Mouse (Mus musculus) layer of hippocampus, adult 8-10 months (tissue): ENCODE measurements at regions not wholly inside any gene's neighbourhood (a gene's known extent, or its start where the extent isn't known, plus 50 kb on each side); places are given as distances from the start of the nearest gene placed in this dataset.
A peak's percentile ranks its signal among the peaks of the same experiment; 100 is the strongest.

Experiments
- DNase-seq, 2 experiments: peaks; one replicate each; pipeline ENCODE4 v3.0.0; 2022; ENCODE audit warnings: low spot score in 2 of 2

- DNase-seq, result no peak
Measured at GRCm38 (mm10) chr9:120628794-120629560, 57.7 kb downstream of the Rpl14 start.

GRCm38 (mm10) chr9:120629609-120630008, 58.4 kb downstream of the Rpl14 start:
- no peak for DNase-seq

- DNase-seq, result no peak
Measured at GRCm38 (mm10) chr9:120632821-120633220, 61.6 kb downstream of the Rpl14 start.

GRCm38 (mm10) chr9:120642656-120643055, 71.4 kb downstream of the Rpl14 start:
- peak; percentile 29 to 54 for DNase-seq

GRCm38 (mm10) chr9:120643371-120643770, 72.1 kb downstream of the Rpl14 start:
- peak; percentile 67 to 78 for DNase-seq

GRCm38 (mm10) chr9:120645776-120646175, 74.5 kb downstream of the Rpl14 start:
- no peak for DNase-seq

GRCm38 (mm10) chr9:120646806-120647667, 75.8 kb downstream of the Rpl14 start:
- peak in 1 of 2 experiments; percentile 23 for DNase-seq

GRCm38 (mm10) chr9:120647668-120647955, 76.4 kb downstream of the Rpl14 start:
- DNase-seq, result no peak

- DNase-seq, result no peak
Measured at GRCm38 (mm10) chr9:120652733-120653132, 81.5 kb downstream of the Rpl14 start.

- DNase-seq, result no peak
Measured at GRCm38 (mm10) chr9:120653170-120653569, 81.9 kb downstream of the Rpl14 start.

- no peak for DNase-seq
Measured at GRCm38 (mm10) chr9:120654736-120655135, 83.5 kb downstream of the Rpl14 start.

- DNase-seq, result no peak
Measured at GRCm38 (mm10) chr9:120656976-120657375, 85.7 kb downstream of the Rpl14 start.

GRCm38 (mm10) chr9:120657786-120658185, 86.5 kb downstream of the Rpl14 start:
- DNase-seq, result no peak

GRCm38 (mm10) chr9:120658576-120658975, 87.3 kb downstream of the Rpl14 start:
- DNase-seq, result no peak

GRCm38 (mm10) chr9:120661226-120661625, 90.0 kb downstream of the Rpl14 start:
- no peak for DNase-seq

- no peak for DNase-seq
Measured at GRCm38 (mm10) chr9:120661641-120662227, 90.5 kb downstream of the Rpl14 start.

GRCm38 (mm10) chr9:120663181-120663580, 91.9 kb downstream of the Rpl14 start:
- no peak for DNase-seq

- DNase-seq, result no peak
Measured at GRCm38 (mm10) chr9:120664086-120664485, 92.8 kb downstream of the Rpl14 start.

- peak in 1 of 2 experiments; percentile 44 for DNase-seq
Measured at GRCm38 (mm10) chr9:120672452-120672851, 101.2 kb downstream of the Rpl14 start.

GRCm38 (mm10) chr9:120674855-120675254, 103.6 kb downstream of the Rpl14 start:
- DNase-seq, result no peak

GRCm38 (mm10) chr9:120675371-120676150, 104.3 kb downstream of the Rpl14 start:
- no peak for DNase-seq
